Mouse (Mus musculus): ENCODE measurements around the gene Cpne8. TPM values are rescaled to one million over a fixed set of nuclear protein-coding genes. Genes with fewer than 3 reads are reported as not detected.
A peak's percentile ranks its signal among the peaks of the same experiment; 100 is the strongest.

Gene Cpne8
- polyA plus RNA-seq, 1 experiment from 2014 or later, result 19.9 TPM

- no peaks in the 10 kb centered on the region for H3K27me3 ChIP-seq (replicated peaks; ENCODE audit: control insufficient read depth, insufficient read depth, low read length)
- no peak for DNase-seq (ENCODE audit: low spot score)
- H3K4me3 ChIP-seq (ENCODE audit: low read depth, low read length), result no peak overlapping the region
- H3K4me2 ChIP-seq (ENCODE audit: low read depth, low read length), result no peak overlapping the region
- H3K9ac ChIP-seq (ENCODE audit: low read depth, low read length), result no peak overlapping the region
- no peaks in the 10 kb centered on the region for H3K4me1 ChIP-seq (ENCODE audit: control insufficient read depth, insufficient read depth, low read length)
- no peak for ATAC-seq (ENCODE audit: low read depth)
- 74% methylated on average over 7 of the region's 7 CpGs for WGBS
- H3K9me3 ChIP-seq (ENCODE audit: control insufficient read depth, low read length), result no peaks in the 10 kb centered on the region
- H3K27ac ChIP-seq (replicated peaks; ENCODE audit: low read depth, low read length), result no peak overlapping the region
- H3K36me3 ChIP-seq (ENCODE audit: control insufficient read depth, insufficient read depth, low read length), result no peaks in the 10 kb centered on the region
Observed at GRCm38 (mm10) chr15:90669494-90669893, 9.7 kb downstream of the Cpne8 start.

GRCm38 (mm10) chr15:90666893-90667292 is 12.3 kb downstream of the Cpne8 start:
- H3K9me3 ChIP-seq (ENCODE audit: control insufficient read depth, low read length), result no peaks in the 10 kb centered on the region
- H3K27me3 ChIP-seq (replicated peaks; ENCODE audit: control insufficient read depth, insufficient read depth, low read length), result no peaks in the 10 kb centered on the region
- H3K36me3 ChIP-seq (ENCODE audit: control insufficient read depth, insufficient read depth, low read length), result no peaks in the 10 kb centered on the region
- DNase-seq (ENCODE audit: low spot score) (no peak), ATAC-seq (ENCODE audit: low read depth) (no peak)
- no peak overlapping the region for H3K27ac ChIP-seq (replicated peaks; ENCODE audit: low read depth, low read length)
- H3K9ac ChIP-seq (ENCODE audit: low read depth, low read length), result no peak overlapping the region
- H3K4me3 ChIP-seq (ENCODE audit: low read depth, low read length), result no peak overlapping the region
- no peak overlapping the region for H3K4me2 ChIP-seq (ENCODE audit: low read depth, low read length)
- no peaks in the 10 kb centered on the region for H3K4me1 ChIP-seq (ENCODE audit: control insufficient read depth, insufficient read depth, low read length)
- 79% methylated on average over 6 of the region's 6 CpGs for WGBS

DNA sequence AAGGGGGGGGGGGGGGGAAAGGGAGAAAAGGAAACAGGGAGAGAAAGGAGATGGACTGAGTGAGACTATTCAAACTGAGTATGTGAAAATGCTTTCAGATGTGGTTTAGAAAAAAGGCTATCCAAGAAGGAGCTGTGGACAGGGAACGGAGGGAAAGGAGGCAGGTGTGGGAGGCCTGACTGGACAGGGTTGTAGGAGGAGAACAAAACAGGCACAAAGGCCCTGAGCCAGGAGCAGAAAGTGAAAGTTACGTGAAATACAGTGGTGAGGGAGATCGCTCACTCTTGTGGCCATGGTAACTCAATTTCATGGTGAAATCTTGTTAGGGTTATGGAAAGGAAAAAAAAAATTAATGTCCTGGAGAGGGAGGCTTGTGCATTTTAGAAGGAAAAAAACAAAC is 14.6 kb downstream of the Cpne8 start:
- ATAC-seq (ENCODE audit: low read depth) (no peak), DNase-seq (ENCODE audit: low spot score) (no peak)
- no peak overlapping the region for H3K9ac ChIP-seq (ENCODE audit: low read depth, low read length)
- H3K4me3 ChIP-seq (ENCODE audit: low read depth, low read length), result no peak overlapping the region
- no peaks in the 10 kb centered on the region for H3K9me3 ChIP-seq (ENCODE audit: control insufficient read depth, low read length)
- H3K36me3 ChIP-seq (ENCODE audit: control insufficient read depth, insufficient read depth, low read length), result no peaks in the 10 kb centered on the region
- H3K27ac ChIP-seq (replicated peaks; ENCODE audit: low read depth, low read length), result no peak overlapping the region
- H3K27me3 ChIP-seq (replicated peaks; ENCODE audit: control insufficient read depth, insufficient read depth, low read length), result no peaks in the 10 kb centered on the region
- H3K4me1 ChIP-seq (ENCODE audit: control insufficient read depth, insufficient read depth, low read length), result no peaks in the 10 kb centered on the region
- H3K4me2 ChIP-seq (ENCODE audit: low read depth, low read length), result no peak overlapping the region
- WGBS, result 47% methylated on average over 3 of the region's 3 CpGs

GRCm38 (mm10) chr15:90663631-90664030 is 15.6 kb downstream of the Cpne8 start:
- Histone ChIP-seq H3K27ac (replicated peaks; ENCODE audit: low read depth, low read length) (no peak overlapping the region), H3K4me1 (ENCODE audit: control insufficient read depth, insufficient read depth, low read length) (no peaks in the 10 kb centered on the region), H3K4me2 (ENCODE audit: low read depth, low read length) (no peak overlapping the region), H3K36me3 (ENCODE audit: control insufficient read depth, insufficient read depth, low read length) (no peaks in the 10 kb centered on the region), H3K27me3 (replicated peaks; ENCODE audit: control insufficient read depth, insufficient read depth, low read length) (no peaks in the 10 kb centered on the region), H3K4me3 (ENCODE audit: low read depth, low read length) (no peak overlapping the region), H3K9ac (ENCODE audit: low read depth, low read length) (no peak overlapping the region), H3K9me3 (ENCODE audit: control insufficient read depth, low read length) (no peaks in the 10 kb centered on the region)
- DNase-seq (ENCODE audit: low spot score) (no peak), ATAC-seq (ENCODE audit: low read depth) (no peak)
- WGBS, result 68% methylated on average over 4 of the region's 4 CpGs

GRCm38 (mm10) chr15:90660723-90661122 is 18.5 kb downstream of the Cpne8 start:
- WGBS, result 88% methylated on average over 3 of the region's 3 CpGs
- no peaks in the 10 kb centered on the region for H3K9me3 ChIP-seq (ENCODE audit: control insufficient read depth, low read length)
- no peak overlapping the region for H3K9ac ChIP-seq (ENCODE audit: low read depth, low read length)
- H3K4me3 ChIP-seq (ENCODE audit: low read depth, low read length), result no peak overlapping the region
- no peak overlapping the region for H3K4me2 ChIP-seq (ENCODE audit: low read depth, low read length)
- no peak overlapping the region for H3K27ac ChIP-seq (replicated peaks; ENCODE audit: low read depth, low read length)
- ATAC-seq (ENCODE audit: low read depth) (no peak), DNase-seq (ENCODE audit: low spot score) (no peak)
- no peaks in the 10 kb centered on the region for H3K4me1 ChIP-seq (ENCODE audit: control insufficient read depth, insufficient read depth, low read length)
- no peaks in the 10 kb centered on the region for H3K27me3 ChIP-seq (replicated peaks; ENCODE audit: control insufficient read depth, insufficient read depth, low read length)
- H3K36me3 ChIP-seq (ENCODE audit: control insufficient read depth, insufficient read depth, low read length), result no peaks in the 10 kb centered on the region

- no peak overlapping the region for H3K4me3 ChIP-seq (ENCODE audit: low read depth, low read length)
- 44% methylated on average over 2 of the region's 2 CpGs for WGBS
Observed at GRCm38 (mm10) chr15:90658053-90658452, 21.2 kb downstream of the Cpne8 start.

GRCm38 (mm10) chr15:90656521-90656920 is 22.7 kb downstream of the Cpne8 start:
- Histone ChIP-seq H3K9ac (ENCODE audit: low read depth, low read length) (no peak overlapping the region), H3K27me3 (replicated peaks; ENCODE audit: control insufficient read depth, insufficient read depth, low read length) (no peaks in the 10 kb centered on the region), H3K9me3 (ENCODE audit: control insufficient read depth, low read length) (no peaks in the 10 kb centered on the region), H3K27ac (replicated peaks; ENCODE audit: low read depth, low read length) (no peak overlapping the region), H3K4me3 (ENCODE audit: low read depth, low read length) (no peak overlapping the region), H3K36me3 (ENCODE audit: control insufficient read depth, insufficient read depth, low read length) (no peaks in the 10 kb centered on the region), H3K4me1 (ENCODE audit: control insufficient read depth, insufficient read depth, low read length) (no peaks in the 10 kb centered on the region), H3K4me2 (ENCODE audit: low read depth, low read length) (no peak overlapping the region)
- ATAC-seq (ENCODE audit: low read depth) (peak; percentile 71), DNase-seq (ENCODE audit: low spot score) (peak; percentile 81)
- WGBS, result 76% methylated on average over 8 of the region's 8 CpGs

More at GRCm38 (mm10) chr15:90658053-90658452, 21.2 kb downstream of the Cpne8 start:
- Histone ChIP-seq H3K36me3 (ENCODE audit: control insufficient read depth, insufficient read depth, low read length) (no peaks in the 10 kb centered on the region), H3K4me2 (ENCODE audit: low read depth, low read length) (no peak overlapping the region), H3K27ac (replicated peaks; ENCODE audit: low read depth, low read length) (no peak overlapping the region), H3K4me1 (ENCODE audit: control insufficient read depth, insufficient read depth, low read length) (no peaks in the 10 kb centered on the region), H3K9ac (ENCODE audit: low read depth, low read length) (no peak overlapping the region), H3K9me3 (ENCODE audit: control insufficient read depth, low read length) (no peaks in the 10 kb centered on the region), H3K27me3 (replicated peaks; ENCODE audit: control insufficient read depth, insufficient read depth, low read length) (no peaks in the 10 kb centered on the region)
- DNase-seq (ENCODE audit: low spot score) (no peak), ATAC-seq (ENCODE audit: low read depth) (no peak)

- peak overlapping the region; percentile 1; the same call in 1 of the 2 replicates for H3K27ac ChIP-seq (replicated peaks; ENCODE audit: low read depth, low read length)
- ATAC-seq (ENCODE audit: low read depth), result no peak
Observed at GRCm38 (mm10) chr15:90647011-90647577, 32.1 kb downstream of the Cpne8 start.

GRCm38 (mm10) chr15:90646326-90646725 is 32.9 kb downstream of the Cpne8 start:
- H3K36me3 ChIP-seq (ENCODE audit: control insufficient read depth, insufficient read depth, low read length), result no peaks in the 10 kb centered on the region
- no peak overlapping the region for H3K4me2 ChIP-seq (ENCODE audit: low read depth, low read length)
- ATAC-seq (ENCODE audit: low read depth), result no peak
- DNase-seq (ENCODE audit: low spot score), result no peak
- H3K27me3 ChIP-seq (replicated peaks; ENCODE audit: control insufficient read depth, insufficient read depth, low read length), result no peaks in the 10 kb centered on the region
- H3K9ac ChIP-seq (ENCODE audit: low read depth, low read length), result no peak overlapping the region
- H3K4me3 ChIP-seq (ENCODE audit: low read depth, low read length), result no peak overlapping the region
- WGBS, result 69% methylated on average over 4 of the region's 4 CpGs
- peaks cover 5% of the 10 kb centered on the region; the same call in 1 of the 2 replicates for H3K4me1 ChIP-seq (ENCODE audit: control insufficient read depth, insufficient read depth, low read length)
- no peak overlapping the region for H3K27ac ChIP-seq (replicated peaks; ENCODE audit: low read depth, low read length)
- no peaks in the 10 kb centered on the region for H3K9me3 ChIP-seq (ENCODE audit: control insufficient read depth, low read length)

More at GRCm38 (mm10) chr15:90647011-90647577, 32.1 kb downstream of the Cpne8 start:
- no peaks in the 10 kb centered on the region for H3K36me3 ChIP-seq (ENCODE audit: control insufficient read depth, insufficient read depth, low read length)
- no peak overlapping the region for H3K4me2 ChIP-seq (ENCODE audit: low read depth, low read length)
- no peak overlapping the region for H3K9ac ChIP-seq (ENCODE audit: low read depth, low read length)
- H3K4me1 ChIP-seq (ENCODE audit: control insufficient read depth, insufficient read depth, low read length), result peaks cover 5% of the 10 kb centered on the region; the same call in 1 of the 2 replicates
- H3K27me3 ChIP-seq (replicated peaks; ENCODE audit: control insufficient read depth, insufficient read depth, low read length), result no peaks in the 10 kb centered on the region
- 61% methylated on average over 5 of the region's 5 CpGs for WGBS
- H3K9me3 ChIP-seq (ENCODE audit: control insufficient read depth, low read length), result no peaks in the 10 kb centered on the region
- DNase-seq (ENCODE audit: low spot score), result peak; percentile 56
- H3K4me3 ChIP-seq (ENCODE audit: low read depth, low read length), result no peak overlapping the region
